Mouse (Mus musculus) liver, postnatal 0 days (tissue): ENCODE data around the gene Serpinb9b. TPM values are rescaled to one million over a fixed set of nuclear protein-coding genes. Genes with fewer than 3 reads are reported as not detected.

Experiments
- ATAC-seq: fragments of 200-750 bp; cut with Nextera tagmentation; 2 replicates; pipeline ENCODE4 v1.8.0; 2017; ENCODE audit warnings: mild to moderate bottlenecking, moderate library complexity
- DNase-seq: peaks from one replicate; pipeline ENCODE4 v3.0.0-alpha.2; 2016
- H3K27ac ChIP-seq: fragments of 300-500 bp; sonication (generic); 2 replicates; pipeline ENCODE4 v1.5.1; 2014; ENCODE audit warnings: antibody characterized with exemption, moderate library complexity, mild to moderate bottlenecking, low read depth
- H3K27me3 ChIP-seq: fragments of 300-500 bp; sonication (generic); 2 replicates; pipeline ENCODE4 v1.6.1; 2014; ENCODE audit warnings: low read length, control low read depth, mixed read lengths; ENCODE audit not compliant: insufficient read depth
- H3K36me3 ChIP-seq: fragments of 300-500 bp; sonication (generic); replicated peaks from 2 replicates; pipeline ENCODE4 v1.6.1; 2014; ENCODE audit warnings: mild to moderate bottlenecking, control low read depth, low read length, moderate library complexity, mixed read lengths; ENCODE audit not compliant: insufficient read depth
- H3K4me1 ChIP-seq: fragments of 300-500 bp; sonication (generic); 2 replicates; pipeline ENCODE4 v1.6.1; 2014; ENCODE audit warnings: antibody characterized with exemption, mild to moderate bottlenecking, control low read depth; ENCODE audit not compliant: insufficient read depth
- H3K4me2 ChIP-seq: fragments of 300-500 bp; sonication (generic); 2 replicates; pipeline ENCODE4 v1.6.1; 2014; ENCODE audit warnings: low read depth, mild to moderate bottlenecking, low read length, moderate library complexity, mixed read lengths
- H3K4me3 ChIP-seq: fragments of 300-500 bp; sonication (generic); 2 replicates; pipeline ENCODE4 v1.5.1; 2014; ENCODE audit warnings: low read depth, low read length
- H3K9ac ChIP-seq: fragments of 300-500 bp; sonication (generic); replicated peaks from 2 replicates; pipeline ENCODE4 v1.6.1; 2014; ENCODE audit warnings: mild to moderate bottlenecking, moderate library complexity
- H3K9me3 ChIP-seq: fragments of 300-500 bp; sonication (generic); 2 replicates; pipeline ENCODE4 v1.6.1; 2016; ENCODE audit warnings: mild to moderate bottlenecking, control low read depth, low read length, mixed read lengths
- CTCF ChIP-seq: sonication (generic); IDR thresholded peaks from 2 replicates; pipeline ENCODE4 v1.5.1; 2016; ENCODE audit warnings: antibody characterized with exemption, low read depth
- EP300 ChIP-seq: IDR thresholded peaks from 2 replicates; pipeline ENCODE4 v1.6.1; 2016; ENCODE audit warnings: antibody characterized with exemption, low read depth, mild to moderate bottlenecking
- WGBS: fragments of 180-500 bp; shearing (Covaris S2); extraction: QIAGEN DNeasy Blood & Tissue Kit; methylation state at CpG from one replicate; pipeline ENCODE4 v1.1.7; 2014; ENCODE audit not compliant: insufficient replicate concordance; 5-methylcytosine and 5-hydroxymethylcytosine counted together
- polyA plus RNA-seq: library from polyadenylated mRNA; unstranded; fragments of >200 nt; fragmentation: Nextera tagmentation; extraction: Ambion mirVana; gene quantifications from 2 replicates; pipeline ENCODE4 v1.2.1, GENCODE M21; 2015

Serpinb9b gene
- polyA plus RNA-seq, 1 experiment from 2014 or later, result 0.15 TPM

- H3K4me1 ChIP-seq, result no peaks in the 10 kb centered on the region
- 73% methylated on average over 3 of the region's 3 CpGs for WGBS
- DNase-seq (no peak), ATAC-seq (no peak)
- H3K9ac ChIP-seq, result no peak within 1 kb of the TSS
- no peak for TF ChIP-seq CTCF
- TF ChIP-seq EP300, result no peak
- no peaks in the 10 kb centered on the region for H3K36me3 ChIP-seq
- H3K27ac ChIP-seq, result no peak within 1 kb of the TSS
- H3K9me3 ChIP-seq, result no peaks in the 10 kb centered on the region
- H3K4me2 ChIP-seq, result 0 out of 2 replicates have a peak within 1 kb of the TSS, but pooled peaks have one; percentile 22
- H3K4me3 ChIP-seq, result no peak within 1 kb of the TSS
- no peaks in the 10 kb centered on the region for H3K27me3 ChIP-seq
Measured at GRCm38 (mm10) chr13:33078056-33078705, 51.0 kb downstream of the Serpinb9b start, which contains the start of gene Serpinb1b. Gene Serpinb1b (plus strand): TSS chr13:33078575.

GRCm38 (mm10) chr13:33079391-33079790 is 52.2 kb downstream of the Serpinb9b start:
- no peak for ATAC-seq
- H3K4me2 ChIP-seq, result 0 out of 2 replicates have a peak overlapping the region, but pooled peaks have one; percentile 22
- DNase-seq, result no peak

GRCm38 (mm10) chr13:33080356-33080755 is 53.1 kb downstream of the Serpinb9b start:
- peak; percentile 23 for DNase-seq
- Histone ChIP-seq H3K27me3 (no peaks in the 10 kb centered on the region), H3K9ac (no peak overlapping the region), H3K4me1 (no peaks in the 10 kb centered on the region), H3K4me3 (no peak overlapping the region), H3K4me2 (no peak overlapping the region), H3K9me3 (no peaks in the 10 kb centered on the region), H3K27ac (no peak overlapping the region), H3K36me3 (no peaks in the 10 kb centered on the region)
- TF ChIP-seq CTCF, result peak; percentile 64
- TF ChIP-seq EP300, result no peak
- ATAC-seq, result no peak
- 21% methylated on average over 3 of the region's 3 CpGs for WGBS

More at GRCm38 (mm10) chr13:33079391-33079790, 52.2 kb downstream of the Serpinb9b start:
- H3K4me3 ChIP-seq, result no peak overlapping the region
- no peak for TF ChIP-seq EP300
- peak; percentile 64 for TF ChIP-seq CTCF
- H3K9me3 ChIP-seq, result no peaks in the 10 kb centered on the region
- no peaks in the 10 kb centered on the region for H3K27me3 ChIP-seq
- 19% methylated on average over 6 of the region's 6 CpGs for WGBS
- no peaks in the 10 kb centered on the region for H3K4me1 ChIP-seq
- H3K9ac ChIP-seq, result no peak overlapping the region
- no peaks in the 10 kb centered on the region for H3K36me3 ChIP-seq
- no peak overlapping the region for H3K27ac ChIP-seq

- H3K9me3 ChIP-seq, result no peaks in the 10 kb centered on the region
Measured at GRCm38 (mm10) chr13:33083834-33084233, 56.6 kb downstream of the Serpinb9b start.

GRCm38 (mm10) chr13:33084975-33085694 is 57.9 kb downstream of the Serpinb9b start:
- Histone ChIP-seq H3K36me3 (no peaks in the 10 kb centered on the region), H3K4me1 (no peaks in the 10 kb centered on the region), H3K4me3 (no peak overlapping the region), H3K9me3 (no peaks in the 10 kb centered on the region), H3K27ac (peak overlapping the region; percentile 12; the same call in 1 of the 2 replicates), H3K9ac (no peak overlapping the region), H3K4me2 (no peak overlapping the region), H3K27me3 (no peaks in the 10 kb centered on the region)
- 60% methylated on average over 5 of the region's 5 CpGs for WGBS
- DNase-seq, result no peak
- no peak for ATAC-seq
- TF ChIP-seq CTCF (no peak), EP300 (no peak)

More at GRCm38 (mm10) chr13:33083834-33084233, 56.6 kb downstream of the Serpinb9b start:
- Histone ChIP-seq H3K27ac (no peak overlapping the region), H3K4me2 (no peak overlapping the region), H3K4me1 (no peaks in the 10 kb centered on the region), H3K4me3 (no peak overlapping the region), H3K36me3 (no peaks in the 10 kb centered on the region), H3K9ac (no peak overlapping the region), H3K27me3 (no peaks in the 10 kb centered on the region)
- DNase-seq (no peak), ATAC-seq (no peak)
- 48% methylated on average over 2 of the region's 2 CpGs for WGBS
- TF ChIP-seq CTCF, result no peak

GRCm38 (mm10) chr13:33085695-33086432 is 58.6 kb downstream of the Serpinb9b start:
- H3K9me3 ChIP-seq, result no peaks in the 10 kb centered on the region
- no peak overlapping the region for H3K27ac ChIP-seq
- no peak for TF ChIP-seq EP300
- no peak for TF ChIP-seq CTCF
- H3K4me1 ChIP-seq, result no peaks in the 10 kb centered on the region
- ATAC-seq (no peak), DNase-seq (no peak)
- no peak overlapping the region for H3K4me3 ChIP-seq
- H3K9ac ChIP-seq, result no peak overlapping the region
- no peak overlapping the region for H3K4me2 ChIP-seq
- H3K27me3 ChIP-seq, result no peaks in the 10 kb centered on the region
- no peaks in the 10 kb centered on the region for H3K36me3 ChIP-seq
